Mouse (Mus musculus): ENCODE measurements around the gene Grip1.
"Not testable (repeated sequence)": the region's sequence is repeated elsewhere in the genome, so short reads cannot be mapped to it uniquely, and the experiment has no call there.

The Grip1 gene

GRCm38 (mm10) chr10:120061238-120062130 lies 607.9 kb downstream of the Grip1 start:
- DNase-seq (ENCODE audit: low read depth, low spot score) = no peak

DNA sequence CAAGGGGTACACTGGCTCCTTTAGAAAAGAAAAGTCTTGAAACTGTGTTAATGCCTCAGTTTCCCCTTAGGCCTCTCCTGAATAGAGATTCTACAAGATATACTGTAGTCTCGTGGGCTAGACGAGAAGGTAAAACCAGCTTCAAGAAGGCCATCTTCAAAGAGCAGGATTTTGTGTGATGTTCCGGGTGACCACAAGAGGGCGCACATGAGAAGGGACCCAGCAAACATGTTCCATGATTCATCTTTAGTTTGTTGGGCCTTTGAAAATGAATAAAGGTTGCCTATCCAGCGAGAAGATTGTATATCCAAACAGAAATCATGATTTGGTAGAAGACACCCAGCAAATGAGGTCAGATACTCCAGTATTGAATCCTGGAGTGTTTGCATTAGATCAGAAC lies 610.8 kb downstream of the Grip1 start:
- DNase-seq (ENCODE audit: low read depth, low spot score) = peak; percentile 35

DNA sequence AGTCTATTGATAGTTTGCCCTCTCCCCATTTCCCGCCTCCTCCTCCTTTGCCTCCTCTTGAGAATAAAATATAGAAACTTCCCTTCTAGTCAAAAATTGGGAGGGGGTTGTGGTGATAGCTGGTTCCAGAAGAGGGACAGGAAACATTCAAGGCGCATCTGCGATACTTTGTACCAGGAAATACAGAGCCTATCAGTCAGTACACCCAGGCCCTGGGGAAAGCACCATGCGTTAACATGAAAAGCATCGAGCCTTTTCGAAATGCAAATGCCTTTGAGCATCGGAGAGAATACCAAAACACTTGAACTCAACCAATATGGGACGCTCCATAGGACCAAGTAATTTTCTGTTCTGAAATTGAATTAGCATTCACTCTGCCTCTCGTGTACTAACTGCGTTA lies 612.7 kb downstream of the Grip1 start:
- no peak for DNase-seq (ENCODE audit: low read depth, low spot score)

- DNase-seq (ENCODE audit: low read depth, low spot score) = no peak
These were observed 624.2 kb downstream of the Grip1 start for GRCm38 (mm10) chr10:120077850-120078249.

GRCm38 (mm10) chr10:120092548-120092947 lies 638.9 kb downstream of the Grip1 start:
- DNase-seq (ENCODE audit: low read depth, low spot score) = no peak

DNA sequence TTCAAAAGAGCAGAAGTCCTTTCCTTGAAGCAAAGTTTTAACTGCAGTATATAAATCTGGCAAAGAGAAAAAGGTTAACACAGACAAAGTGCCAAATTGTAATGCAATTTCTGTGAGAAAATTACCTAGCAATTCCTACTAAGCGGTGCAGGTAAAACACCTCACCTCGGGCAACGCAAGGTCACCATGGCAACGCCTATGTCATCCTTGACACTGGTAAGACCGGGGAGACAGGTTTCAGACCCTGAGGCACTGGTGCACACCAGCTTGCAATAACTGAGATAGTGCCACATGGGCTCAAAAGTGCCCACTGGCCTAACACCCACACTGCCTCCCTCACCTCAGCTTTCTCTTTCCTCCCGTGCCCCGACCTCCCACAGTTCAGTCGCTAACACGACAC lies 641.5 kb downstream of the Grip1 start:
- no peak for DNase-seq (ENCODE audit: low read depth, low spot score)

DNA sequence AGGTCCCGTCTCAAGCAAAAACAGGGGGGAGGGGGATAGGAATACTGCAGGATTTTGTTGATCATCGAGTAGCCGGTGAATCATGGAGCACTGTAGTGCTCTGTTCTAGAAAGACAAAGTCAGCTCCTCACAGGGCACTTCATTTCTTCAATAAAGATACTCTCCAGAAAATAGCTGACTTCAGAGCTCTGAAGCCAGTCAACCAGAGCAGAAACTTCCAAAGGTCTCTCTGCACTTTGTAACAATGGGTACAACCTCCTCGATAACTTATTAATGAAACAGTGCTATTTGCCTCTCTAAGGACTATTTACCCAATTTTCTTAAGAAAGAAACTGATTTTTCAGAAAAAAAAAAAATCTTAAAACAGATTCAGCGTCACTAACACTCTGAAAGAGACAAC lies 642.1 kb downstream of the Grip1 start:
- DNase-seq (ENCODE audit: low read depth, low spot score) = no peak

GRCm38 (mm10) chr10:120097564-120097963 lies 643.9 kb downstream of the Grip1 start:
- DNase-seq (ENCODE audit: low read depth, low spot score) = no peak

DNA sequence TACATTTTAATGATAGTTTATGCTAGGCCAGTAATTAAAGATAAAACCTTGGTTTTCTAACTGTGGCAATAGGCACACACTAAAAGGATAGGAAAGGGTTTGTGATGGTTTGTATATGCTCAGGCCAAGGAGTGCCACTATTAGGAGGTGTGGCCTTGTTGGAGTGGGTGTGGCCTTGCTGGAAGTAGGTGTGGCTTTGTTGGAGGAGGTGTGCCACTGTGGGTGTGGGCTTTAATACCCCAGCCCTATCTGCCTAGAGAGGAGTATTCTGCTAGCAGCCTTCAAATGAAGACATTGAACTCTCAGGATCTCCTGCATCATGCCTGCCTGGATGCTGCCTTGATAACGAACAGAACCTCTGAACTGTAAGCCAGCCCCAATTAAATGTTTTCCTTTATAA lies 647.2 kb downstream of the Grip1 start:
- no peak for DNase-seq (ENCODE audit: low read depth, low spot score)

- no peak for DNase-seq (ENCODE audit: low read depth, low spot score)
These were observed 658.2 kb downstream of the Grip1 start for GRCm38 (mm10) chr10:120111691-120112319.

- peak; percentile 96 for DNase-seq (ENCODE audit: low read depth, low spot score)
These were observed 659.1 kb downstream of the Grip1 start, which contains the start of gene Helb for GRCm38 (mm10) chr10:120112507-120113396. Helb (minus strand) TSS chr10:120112987.

GRCm38 (mm10) chr10:120113482-120113881 lies 659.9 kb downstream of the Grip1 start:
- DNase-seq (ENCODE audit: low read depth, low spot score) = not testable (repeated sequence)

GRCm38 (mm10) chr10:120113980-120114379 lies 660.4 kb downstream of the Grip1 start:
- no peak for DNase-seq (ENCODE audit: low read depth, low spot score)

DNA sequence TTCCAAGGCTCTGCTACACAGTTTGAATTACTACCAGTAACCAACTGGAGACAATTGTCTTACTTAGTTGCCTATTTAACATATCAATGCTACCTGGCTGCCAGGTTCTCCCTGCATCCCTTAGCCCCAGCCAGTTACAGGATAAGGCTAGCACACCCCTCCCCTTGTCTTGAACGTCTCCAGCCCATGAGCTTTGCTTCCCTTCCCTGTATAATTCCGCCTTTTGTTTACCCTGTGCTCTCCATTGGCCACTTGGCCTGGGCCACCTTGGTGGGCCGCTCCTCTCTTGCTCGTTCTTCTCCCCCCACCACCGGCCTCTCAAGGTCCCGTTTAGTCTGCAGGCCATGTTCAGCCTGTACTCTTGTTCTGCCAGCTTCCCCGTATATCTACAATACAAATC lies 660.9 kb downstream of the Grip1 start:
- no peak for DNase-seq (ENCODE audit: low read depth, low spot score)

GRCm38 (mm10) chr10:120115249-120115648 lies 661.6 kb downstream of the Grip1 start:
- no peak for DNase-seq (ENCODE audit: low read depth, low spot score)

GRCm38 (mm10) chr10:120123721-120124120 lies 670.1 kb downstream of the Grip1 start:
- no peak for DNase-seq (ENCODE audit: low read depth, low spot score)

- peak; percentile 54 for DNase-seq (ENCODE audit: low read depth, low spot score)
These were observed 671.3 kb downstream of the Grip1 start for GRCm38 (mm10) chr10:120124801-120125464.

DNA sequence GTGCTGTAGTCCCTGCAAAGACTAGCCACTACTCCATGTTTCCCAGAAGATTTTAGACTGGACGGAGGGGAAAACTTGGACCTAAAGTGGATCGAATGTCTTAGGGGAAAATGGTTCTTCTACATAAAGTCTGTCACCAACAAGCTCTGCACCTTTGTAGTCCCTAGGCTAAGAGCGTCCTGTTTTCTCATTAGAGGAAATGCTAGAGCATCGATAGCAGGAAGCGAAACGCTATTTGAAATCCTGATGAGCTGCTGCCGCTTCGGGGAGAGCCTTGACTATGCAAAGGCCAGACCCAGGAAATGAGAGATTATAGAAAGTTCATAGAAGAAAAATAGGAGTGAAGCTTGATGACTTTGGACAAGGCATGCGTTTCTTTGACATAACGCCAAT lies 671.8 kb downstream of the Grip1 start:
- no peak for DNase-seq (ENCODE audit: low read depth, low spot score)

GRCm38 (mm10) chr10:120128601-120129277 lies 675.1 kb downstream of the Grip1 start:
- no peak for DNase-seq (ENCODE audit: low read depth, low spot score)

GRCm38 (mm10) chr10:120130621-120131020 lies 677.0 kb downstream of the Grip1 start:
- peak; percentile 24 for DNase-seq (ENCODE audit: low read depth, low spot score)

DNA sequence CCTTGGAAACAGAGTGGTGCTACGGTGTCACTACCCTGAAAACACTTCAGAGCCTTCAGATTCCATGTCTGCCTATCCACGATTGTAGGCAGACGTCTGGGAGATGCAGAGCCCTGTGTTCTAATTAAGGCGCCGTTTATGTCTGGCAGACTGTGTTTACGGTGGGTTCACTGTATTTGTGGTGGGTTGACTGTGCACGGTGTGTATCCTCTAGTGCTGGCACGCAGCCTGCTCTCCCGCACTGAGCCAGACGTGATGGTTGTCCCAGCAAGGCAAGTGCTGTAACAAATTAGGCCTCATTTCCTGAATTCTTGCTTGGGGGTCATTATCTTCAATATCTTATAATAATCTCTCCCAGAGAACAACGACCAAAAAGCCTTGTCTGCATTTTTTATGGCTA lies 680.1 kb downstream of the Grip1 start:
- DNase-seq (ENCODE audit: low read depth, low spot score) = no peak
